8 mouse cellular contexts compared by ENCODE assay signal in the genomic region with DNA sequence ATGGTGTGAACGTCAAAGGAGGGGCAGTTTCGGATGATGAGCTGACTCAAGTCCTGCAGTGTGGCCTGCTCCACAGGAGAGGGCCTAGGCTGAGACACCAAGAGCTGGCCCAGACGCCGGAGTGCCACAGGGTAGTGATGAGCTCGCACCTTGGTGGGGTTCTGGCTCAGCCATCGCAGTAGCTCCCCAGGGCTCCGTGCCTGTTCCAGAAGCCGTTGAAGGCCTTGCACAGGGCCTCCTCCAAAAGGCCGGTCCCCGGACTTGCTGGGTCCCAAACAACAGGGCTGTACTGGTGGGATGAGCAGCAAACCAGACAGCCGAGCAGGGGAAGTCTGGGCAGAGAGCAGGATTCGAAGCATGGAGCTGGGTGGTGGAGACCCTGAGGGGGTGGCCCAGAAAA. TPM values are rescaled to one million over a fixed set of nuclear protein-coding genes. Genes with fewer than 3 reads are reported as not detected.
DNase-seq lines count a peak whose midpoint lies in the region; ATAC-seq and TF ChIP-seq lines count a peak whose summit lies in the region.

No protein-coding gene starts in this region.

- no peak for TF ChIP-seq EP300 in lung, postnatal 0 days (IDR thresholded peaks at IDR 0.05)

- peak overlapping the region; percentile 85 for H3K4me2 ChIP-seq in lung, postnatal 0 days (replicated peaks; ENCODE audit: low read depth, low read length)
- H3K4me2 ChIP-seq in limb, embryonic 11.5 days (ENCODE audit: low read depth, severe bottlenecking), result peak overlapping the region; percentile 79
- peak overlapping the region; percentile 93 for H3K4me2 ChIP-seq in stomach, embryonic 14.5 days (replicated peaks; ENCODE audit: low read depth, low read length)

- peaks cover 18% of the 10 kb centered on the region for H3K4me1 ChIP-seq in lung, postnatal 0 days (ENCODE audit: insufficient read depth, low read depth, low read length)
- peaks cover 11% of the 10 kb centered on the region for H3K4me1 ChIP-seq in limb, embryonic 11.5 days (ENCODE audit: control insufficient read depth, insufficient read depth, low read length)
- H3K4me1 ChIP-seq in stomach, embryonic 14.5 days (ENCODE audit: control insufficient read depth, insufficient read depth, low read length), result peaks cover 16% of the 10 kb centered on the region

- DNase-seq in adrenal gland, adult (ENCODE audit: inconsistent age in 2 of 2, low spot score in 1 of 2), result peak; percentile 34 to 56
- no peak for DNase-seq in adrenal gland, adult 18-20 months (ENCODE audit: low spot score in 2 of 2)
- no peak for DNase-seq in lung, postnatal 0 days (ENCODE audit: low spot score)
- no peak for DNase-seq in lung, postnatal 36 days
- no peak for DNase-seq in limb, embryonic 11.5 days (ENCODE audit: low spot score)
- DNase-seq in yolk sac, embryonic 10.5 days (ENCODE audit: low spot score), result no peak
- DNase-seq in lung, postnatal 25 days (ENCODE audit: low spot score), result no peak

- H3K4me3 ChIP-seq in lung, postnatal 0 days (ENCODE audit: low read depth, low read length), result peak overlapping the region; percentile 72; the same call in 1 of the 2 replicates
- peak overlapping the region; percentile 87 for H3K4me3 ChIP-seq in limb, embryonic 11.5 days (ENCODE audit: low read depth, low read length)
- H3K4me3 ChIP-seq in stomach, embryonic 14.5 days (ENCODE audit: low read depth, low read length), result peak overlapping the region; percentile 81

- 84% methylated on average over 12 of the region's 12 CpGs for WGBS in lung, postnatal 0 days
- 85% methylated on average over 12 of the region's 12 CpGs for WGBS in limb, embryonic 11.5 days
- 84% methylated on average over 12 of the region's 12 CpGs for WGBS in stomach, embryonic 14.5 days

- peaks cover 19% of the 10 kb centered on the region for H3K36me3 ChIP-seq in lung, postnatal 0 days (ENCODE audit: insufficient read depth, low read length)
- H3K36me3 ChIP-seq in limb, embryonic 11.5 days (ENCODE audit: control insufficient read depth, insufficient read depth, low read length), result peaks cover 18% of the 10 kb centered on the region
- peaks cover 36% of the 10 kb centered on the region for H3K36me3 ChIP-seq in stomach, embryonic 14.5 days (ENCODE audit: control insufficient read depth, insufficient read depth, low read length)

- H3K27ac ChIP-seq in lung, postnatal 0 days (ENCODE audit: low read length), result no peak overlapping the region
- H3K27ac ChIP-seq in limb, embryonic 11.5 days (replicated peaks; ENCODE audit: low read depth, low read length), result no peak overlapping the region
- no peak overlapping the region for H3K27ac ChIP-seq in stomach, embryonic 14.5 days (ENCODE audit: low read length)

- H3K9ac ChIP-seq in lung, postnatal 0 days (replicated peaks; ENCODE audit: low read depth), result no peak overlapping the region
- H3K9ac ChIP-seq in limb, embryonic 11.5 days (ENCODE audit: low read length), result no peak overlapping the region
- peak overlapping the region; percentile 84 for H3K9ac ChIP-seq in stomach, embryonic 14.5 days (replicated peaks; ENCODE audit: low read depth, low read length)

- no peak for TF ChIP-seq CTCF in lung, postnatal 0 days (IDR thresholded peaks at IDR 0.05)

- H3K9me3 ChIP-seq in lung, postnatal 0 days (ENCODE audit: low read length), result no peaks in the 10 kb centered on the region
- H3K9me3 ChIP-seq in limb, embryonic 11.5 days (ENCODE audit: control insufficient read depth, low read length), result no peaks in the 10 kb centered on the region
- H3K9me3 ChIP-seq in stomach, embryonic 14.5 days (ENCODE audit: control insufficient read depth, low read depth, low read length), result no peaks in the 10 kb centered on the region

- H3K27me3 ChIP-seq in lung, postnatal 0 days (replicated peaks; ENCODE audit: insufficient read depth, low read length), result no peaks in the 10 kb centered on the region
- no peaks in the 10 kb centered on the region for H3K27me3 ChIP-seq in limb, embryonic 11.5 days (ENCODE audit: control insufficient read depth, insufficient read depth, low read length)
- no peaks in the 10 kb centered on the region for H3K27me3 ChIP-seq in stomach, embryonic 14.5 days (ENCODE audit: control insufficient read depth, insufficient read depth, low read length)

- no peak for ATAC-seq in lung, postnatal 0 days
- no peak for ATAC-seq in limb, embryonic 11.5 days (ENCODE audit: insufficient number of reproducible peaks, low FRiP score, low TSS enrichment, low read depth)
- ATAC-seq in stomach, embryonic 14.5 days (ENCODE audit: insufficient number of reproducible peaks, insufficient read depth, low FRiP score, low read depth), result no peak

RNA-seq across cellular contexts. Expression of a gene that starts 1.2 kb away (rescaled TPM):
- 100 to 1,000 TPM in 1 of 2 experiments, 10 to 100 TPM in 1; 94.6 to 117 TPM for total RNA-seq in adrenal gland, adult 18-20 months (2021)
- 58.4 and 65.1 TPM in 2 replicates for polyA plus RNA-seq in lung, postnatal 0 days (2015; fragmentation: Nextera tagmentation; extraction: Ambion mirVana)
- polyA plus RNA-seq in limb, embryonic 11.5 days (2014; fragmentation: Nextera tagmentation; extraction: Ambion mirVana), result 89.6 and 95.1 TPM in 2 replicates
- polyA plus RNA-seq in stomach, embryonic 14.5 days (2014; fragmentation: Nextera tagmentation; extraction: Ambion mirVana), result 98.5 and 102 TPM in 2 replicates

RNA-seq across cellular contexts. Expression of a gene that starts 3.7 kb away (rescaled TPM):
- total RNA-seq in adrenal gland, adult 18-20 months (2021), result 10 to 100 TPM; 11.7 to 13.2 TPM
- 16.6 and 17.7 TPM in 2 replicates for polyA plus RNA-seq in lung, postnatal 0 days (2015; fragmentation: Nextera tagmentation; extraction: Ambion mirVana)
- 25.4 and 27.1 TPM in 2 replicates for polyA plus RNA-seq in limb, embryonic 11.5 days (2014; fragmentation: Nextera tagmentation; extraction: Ambion mirVana)
- 25.5 and 27.6 TPM in 2 replicates for polyA plus RNA-seq in stomach, embryonic 14.5 days (2014; fragmentation: Nextera tagmentation; extraction: Ambion mirVana)

RNA-seq across cellular contexts. Expression of a gene that starts 8.1 kb away (rescaled TPM):
- 10 to 100 TPM; 79.5 to 94.0 TPM for total RNA-seq in adrenal gland, adult 18-20 months (2021)
- 44.7 and 51.2 TPM in 2 replicates for polyA plus RNA-seq in lung, postnatal 0 days (2015; fragmentation: Nextera tagmentation; extraction: Ambion mirVana)
- polyA plus RNA-seq in limb, embryonic 11.5 days (2014; fragmentation: Nextera tagmentation; extraction: Ambion mirVana), result 39.9 and 52.1 TPM in 2 replicates
- polyA plus RNA-seq in stomach, embryonic 14.5 days (2014; fragmentation: Nextera tagmentation; extraction: Ambion mirVana), result 25.3 and 25.6 TPM in 2 replicates

RNA-seq across cellular contexts. Expression of a gene that starts 20.3 kb away (rescaled TPM):
- total RNA-seq in adrenal gland, adult 18-20 months (2021), result 10 to 100 TPM; 49.3 to 62.3 TPM
- polyA plus RNA-seq in lung, postnatal 0 days (2015; fragmentation: Nextera tagmentation; extraction: Ambion mirVana), result 28.9 and 35.0 TPM in 2 replicates
- polyA plus RNA-seq in limb, embryonic 11.5 days (2014; fragmentation: Nextera tagmentation; extraction: Ambion mirVana), result 26.9 and 28.0 TPM in 2 replicates
- polyA plus RNA-seq in stomach, embryonic 14.5 days (2014; fragmentation: Nextera tagmentation; extraction: Ambion mirVana), result 30.6 and 32.2 TPM in 2 replicates

RNA-seq across cellular contexts. Expression of a gene that starts 20.6 kb away (rescaled TPM):
- total RNA-seq in adrenal gland, adult 18-20 months (2021), result 10 to 100 TPM; 42.4 to 47.5 TPM
- 31.1 and 31.6 TPM in 2 replicates for polyA plus RNA-seq in lung, postnatal 0 days (2015; fragmentation: Nextera tagmentation; extraction: Ambion mirVana)
- polyA plus RNA-seq in limb, embryonic 11.5 days (2014; fragmentation: Nextera tagmentation; extraction: Ambion mirVana), result 48.6 and 49.2 TPM in 2 replicates
- 46.4 and 47.7 TPM in 2 replicates for polyA plus RNA-seq in stomach, embryonic 14.5 days (2014; fragmentation: Nextera tagmentation; extraction: Ambion mirVana)

Comparison
In these comparisons a context has a peak if more than half of its experiments do, and no peak if none do; other contexts are left out.
1. DNase-seq: peak in adrenal gland, adult (2 of 2); none in adrenal gland, adult 18-20 months (0 of 2), lung, postnatal 0 days (single experiment), lung, postnatal 36 days (single experiment), limb, embryonic 11.5 days (single experiment), yolk sac, embryonic 10.5 days (single experiment) and lung, postnatal 25 days (single experiment).
2. Peak in every context shown above with its lines, with median percentiles within 50 percentile points of each other: H3K4me2 ChIP-seq and H3K4me3 ChIP-seq.